Mouse (Mus musculus) testis, adult 2 months (tissue): Measurements from ENCODE around the gene Nutf2. TPM values are rescaled to one million over a fixed set of nuclear protein-coding genes. Genes with fewer than 3 reads are reported as not detected.
A peak's percentile ranks its signal among the peaks of the same experiment; 100 is the strongest.

Experiments used
- H3K27ac ChIP-seq: fragments of 200-500 bp; 2 replicates; pipeline ENCODE4 v1.5.1; 2012; ENCODE audit warnings: low read depth, low read length; ENCODE audit not compliant: control insufficient read depth, insufficient read depth
- H3K27me3 ChIP-seq: fragments of 200-500 bp; 2 replicates; pipeline ENCODE4 v1.6.1; 2012; ENCODE audit warnings: mild to moderate bottlenecking, low read length, moderate library complexity; ENCODE audit not compliant: control insufficient read depth, insufficient read depth
- H3K36me3 ChIP-seq: fragments of 200-500 bp; 2 replicates; pipeline ENCODE4 v1.6.1; 2012; ENCODE audit warnings: mild to moderate bottlenecking, low read length; ENCODE audit not compliant: control insufficient read depth, insufficient read depth
- H3K4me1 ChIP-seq: fragments of 200-500 bp; 2 replicates; pipeline ENCODE4 v1.6.1; 2012; ENCODE audit warnings: low read length; ENCODE audit not compliant: control insufficient read depth, insufficient read depth
- H3K4me3 ChIP-seq: fragments of 200-500 bp; 2 replicates; pipeline ENCODE4 v1.5.1; 2012; ENCODE audit warnings: low read depth, mild to moderate bottlenecking, low read length, moderate library complexity, mixed read lengths; ENCODE audit not compliant: control insufficient read depth
- CTCF ChIP-seq: fragments of 200-500 bp; IDR thresholded peaks from 2 replicates; pipeline ENCODE4 v1.5.1; 2012; ENCODE audit warnings: low read depth, mild to moderate bottlenecking, inconsistent platforms, low read length, moderate library complexity; ENCODE audit not compliant: control insufficient read depth, insufficient read depth, insufficient replicate concordance
- POLR2A ChIP-seq: fragments of 200-500 bp; IDR thresholded peaks from 2 replicates; pipeline ENCODE4 v1.6.1; 2012; ENCODE audit warnings: low read depth, mild to moderate bottlenecking, inconsistent platforms, low read length, moderate library complexity; ENCODE audit not compliant: control insufficient read depth
- polyA plus RNA-seq: library from polyadenylated mRNA; depleted of rRNA; stranded (reverse); fragments of >200 nt; gene quantifications from 2 replicates; pipeline ENCODE4 v1.2.3, GENCODE M21; 2012; rRNA removed

Gene Nutf2
- polyA plus RNA-seq, 1 experiment, result 32.1 TPM

DNA sequence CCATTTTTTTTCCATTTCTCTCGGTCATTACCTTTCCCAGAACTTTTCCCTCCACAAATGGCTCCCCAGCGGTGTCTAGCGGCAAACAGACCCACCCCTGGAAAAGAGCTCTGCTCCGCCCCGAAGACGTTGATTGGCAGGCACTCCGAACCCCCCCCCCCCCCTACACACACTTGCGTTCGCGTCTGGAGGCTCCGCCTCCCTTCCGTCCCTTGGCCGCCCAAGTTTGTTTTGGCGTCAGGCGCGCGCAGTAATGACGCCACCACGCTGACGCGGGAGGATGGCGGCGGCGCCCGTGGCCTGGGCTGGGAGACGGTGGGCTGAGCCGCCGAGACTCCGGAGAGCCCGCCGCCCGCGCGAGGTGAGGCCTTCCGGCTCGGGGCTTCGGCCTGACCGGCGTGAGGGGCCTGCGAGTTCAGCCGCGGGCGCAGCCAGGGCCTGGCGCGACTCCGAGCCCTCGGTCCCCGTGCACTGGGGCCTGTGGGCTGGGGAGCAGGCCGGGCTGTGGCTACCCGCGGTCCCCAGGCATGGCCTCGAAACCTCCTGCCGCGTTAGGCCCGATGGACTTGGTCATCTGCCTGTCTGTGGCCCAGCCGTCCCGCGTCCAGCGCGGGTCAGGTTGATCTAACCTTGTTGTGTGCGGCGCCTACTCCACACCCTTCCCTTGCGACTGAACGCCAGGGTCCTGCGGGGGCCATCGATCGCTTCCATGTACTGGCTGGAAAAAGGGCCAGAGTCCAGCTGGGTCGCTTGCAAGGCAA lies 40.0 kb downstream of the Nutf2 start, which contains the start of gene Pskh1:
Gene Pskh1 (plus strand): TSS at position 262 of the 761 bp plus-strand sequence.
- Histone ChIP-seq H3K4me1 (peaks cover 4% of the 10 kb centered on the region; the same call in 1 of the 2 replicates), H3K4me3 (peak within 1 kb of the TSS; percentile 86), H3K27me3 (no peaks in the 10 kb centered on the region), H3K36me3 (no peaks in the 10 kb centered on the region), H3K27ac (peak within 1 kb of the TSS; percentile 84)
- TF ChIP-seq CTCF (no peak), POLR2A (peak; percentile 83)

DNA sequence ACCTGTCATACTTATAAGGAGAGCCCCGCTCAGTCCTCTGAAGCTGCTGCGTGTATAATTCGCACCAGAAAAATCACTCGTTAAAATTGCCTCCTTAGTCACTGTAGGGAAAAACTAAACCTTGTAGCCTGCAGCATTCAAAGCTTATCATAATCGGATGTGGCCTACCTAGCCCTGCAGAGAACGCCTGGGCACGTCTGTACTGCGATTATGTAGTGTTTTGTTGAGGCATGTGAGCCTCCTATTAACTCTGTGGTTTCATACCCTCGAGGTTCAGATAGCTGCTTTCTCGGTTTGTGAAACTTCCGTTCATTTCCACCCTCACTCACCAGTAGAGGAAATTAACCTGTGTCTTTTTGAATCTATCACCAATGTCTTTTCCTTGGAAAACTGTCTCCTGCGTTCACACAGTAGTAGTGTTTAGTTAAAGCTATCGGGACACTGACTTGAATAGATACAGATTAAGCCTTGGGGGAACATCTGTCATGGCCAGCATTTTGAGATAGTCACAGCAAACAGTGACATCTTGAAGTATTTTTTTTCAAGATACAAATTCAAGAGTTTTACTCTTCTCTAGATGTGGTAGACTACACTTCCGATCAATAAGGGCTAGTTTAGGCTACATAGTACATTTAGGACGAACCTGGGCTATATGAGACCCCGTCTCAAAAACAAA lies 40.7 kb downstream of the Nutf2 start:
- TF ChIP-seq CTCF (no peak), POLR2A (no peak)
- peak overlapping the region; percentile 84 for H3K27ac ChIP-seq
- no peaks in the 10 kb centered on the region for H3K36me3 ChIP-seq
- H3K4me3 ChIP-seq, result peak overlapping the region; percentile 86
- no peaks in the 10 kb centered on the region for H3K27me3 ChIP-seq
- H3K4me1 ChIP-seq, result peaks cover 4% of the 10 kb centered on the region; the same call in 1 of the 2 replicates

DNA sequence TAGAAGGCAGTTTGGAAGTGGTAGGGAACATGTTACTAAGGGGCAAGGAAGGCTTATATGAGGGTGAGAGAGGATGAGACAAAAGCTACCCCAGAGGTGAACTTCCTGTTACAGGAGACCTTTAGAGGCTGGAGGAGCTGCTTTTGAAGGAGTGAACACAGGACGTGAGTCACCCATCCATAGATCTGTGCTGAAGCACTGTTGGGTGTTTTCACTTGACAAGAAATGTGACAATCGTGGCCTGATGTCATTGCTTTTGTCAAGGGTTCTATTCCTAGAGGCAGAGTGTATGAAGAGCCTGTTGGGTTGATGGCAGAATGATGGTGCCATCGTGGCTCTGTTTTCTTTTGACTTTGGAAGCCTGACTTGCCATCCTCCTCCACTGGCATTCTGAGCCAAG lies 59.0 kb downstream of the Nutf2 start:
- H3K27ac ChIP-seq, result no peak overlapping the region
- no peaks in the 10 kb centered on the region for H3K36me3 ChIP-seq
- H3K27me3 ChIP-seq, result no peaks in the 10 kb centered on the region
- H3K4me1 ChIP-seq, result no peaks in the 10 kb centered on the region
- TF ChIP-seq CTCF, result no peak
- TF ChIP-seq POLR2A, result no peak
- no peak overlapping the region for H3K4me3 ChIP-seq

DNA sequence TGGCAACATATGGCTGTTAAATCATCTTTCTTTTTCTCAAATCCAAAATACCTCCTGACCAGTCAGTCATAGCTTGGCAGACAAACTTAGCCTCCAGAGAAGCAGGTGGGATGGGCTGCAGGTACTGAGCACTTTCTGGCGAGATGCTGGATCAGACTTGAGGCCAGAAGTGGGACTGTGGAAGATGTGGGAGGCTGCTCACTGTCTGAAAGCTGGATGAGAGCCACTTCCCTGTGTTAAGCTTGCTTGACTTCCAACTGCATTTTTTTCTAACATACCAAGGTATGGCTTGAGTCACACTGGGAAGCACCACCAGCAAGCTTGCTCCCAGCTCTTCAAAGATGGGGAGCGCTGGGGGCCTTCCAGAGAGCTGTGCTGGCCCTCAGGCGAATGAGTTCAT lies 64.7 kb downstream of the Nutf2 start:
- TF ChIP-seq CTCF (no peak), POLR2A (no peak)
- no peaks in the 10 kb centered on the region for H3K27me3 ChIP-seq

More for the DNA sequence above, 64.7 kb downstream of the Nutf2 start:
- Histone ChIP-seq H3K27ac (0 out of 2 replicates have a peak overlapping the region, but pooled peaks have one; percentile 6), H3K36me3 (no peaks in the 10 kb centered on the region), H3K4me1 (no peaks in the 10 kb centered on the region), H3K4me3 (no peak overlapping the region)

Other genes starting within 250 kb of the Nutf2 start
- gene Ctcf, start 224.0 kb upstream of the Nutf2 start, polyA plus RNA-seq, result 6.8 and 7.2 TPM in 2 replicates
- not detected in 2 replicates for gene Agrp, start 223.2 kb upstream of the Nutf2 start, polyA plus RNA-seq
- gene Carmil2, start 174.3 kb upstream of the Nutf2 start, polyA plus RNA-seq, result 1.2 TPM in 2 replicates
- 40.2 and 40.4 TPM in 2 replicates for gene Acd, start 159.5 kb upstream of the Nutf2 start, polyA plus RNA-seq
- gene Pard6a, start 159.4 kb upstream of the Nutf2 start, polyA plus RNA-seq, result 82.9 and 87.7 TPM in 2 replicates
- gene 4933405L10Rik, start 152.9 kb upstream of the Nutf2 start, polyA plus RNA-seq, result 55.8 and 60.1 TPM in 2 replicates
- gene Enkd1, start 152.4 kb upstream of the Nutf2 start, polyA plus RNA-seq, result 84.2 and 98.6 TPM in 2 replicates
- 2.5 and 3.3 TPM in 2 replicates for gene Gfod2, start 101.9 kb upstream of the Nutf2 start, polyA plus RNA-seq
- gene Ranbp10, start 33.2 kb upstream of the Nutf2 start, polyA plus RNA-seq, result 48.4 and 50.2 TPM in 2 replicates
- gene Tsnaxip1, start 32.8 kb upstream of the Nutf2 start, polyA plus RNA-seq, result 130 and 137 TPM in 2 replicates
- gene Cenpt, start 7.3 kb upstream of the Nutf2 start, polyA plus RNA-seq, result 15.7 and 16.3 TPM in 2 replicates
- 13.1 and 14.0 TPM in 2 replicates for gene Thap11, start 5.4 kb upstream of the Nutf2 start, polyA plus RNA-seq
- 85.5 and 87.8 TPM in 2 replicates for gene Edc4, start 20.3 kb downstream of the Nutf2 start, polyA plus RNA-seq
- gene Nrn1l, start 33.0 kb downstream of the Nutf2 start, polyA plus RNA-seq, result 3.8 and 5.0 TPM in 2 replicates
- gene Pskh1, start 39.9 kb downstream of the Nutf2 start, polyA plus RNA-seq, result 16.7 and 19.4 TPM in 2 replicates
- 0.91 and 0.96 TPM in 2 replicates for gene Ctrl, start 73.3 kb downstream of the Nutf2 start, polyA plus RNA-seq
- gene Psmb10, start 77.9 kb downstream of the Nutf2 start, polyA plus RNA-seq, result 10.5 and 11.3 TPM in 2 replicates
- 0.84 and 1.6 TPM in 2 replicates for gene Lcat, start 82.8 kb downstream of the Nutf2 start, polyA plus RNA-seq
- gene Slc12a4, start 105.5 kb downstream of the Nutf2 start, polyA plus RNA-seq, result 5.6 and 5.9 TPM in 2 replicates
- 561 and 647 TPM in 2 replicates for gene Dpep3, start 118.8 kb downstream of the Nutf2 start, polyA plus RNA-seq
- gene Dus2, start 130.8 kb downstream of the Nutf2 start, polyA plus RNA-seq, result 11.4 and 12.8 TPM in 2 replicates
- 3.0 and 4.1 TPM in 2 replicates for gene Dpep2nb, start 145.4 kb downstream of the Nutf2 start, polyA plus RNA-seq
- gene Ddx28, start 151.3 kb downstream of the Nutf2 start, polyA plus RNA-seq, result 4.4 and 4.9 TPM in 2 replicates
- 9.0 and 11.9 TPM in 2 replicates for gene Nfatc3, start 198.3 kb downstream of the Nutf2 start, polyA plus RNA-seq